Mouse (Mus musculus) C2C12 (cell line): Measurements from ENCODE around the gene Nhp2.
"Not testable (repeated sequence)": the region's sequence is repeated elsewhere in the genome, so short reads cannot be mapped to it uniquely, and the experiment has no call there.

ENCODE experiments used
- CTCF ChIP-seq: IDR thresholded peaks from one replicate; pipeline ENCODE4 v1.5.1; 2011; ENCODE audit not compliant: control insufficient read depth, insufficient read depth, insufficient read length
- FOSL1 ChIP-seq: IDR thresholded peaks from one replicate; pipeline ENCODE4 v1.8.0; 2011; ENCODE audit warnings: mild to moderate bottlenecking, low read length; ENCODE audit not compliant: poor library complexity, insufficient read depth, severe bottlenecking
- MYOG ChIP-seq: IDR thresholded peaks from one replicate; pipeline ENCODE4 v1.6.1; 2011; ENCODE audit not compliant: control insufficient read depth, insufficient read length; ENCODE audit errors: extremely low read depth
- USF1 ChIP-seq: IDR thresholded peaks from one replicate; pipeline ENCODE4 v1.6.1; 2011; ENCODE audit warnings: low read depth, mild to moderate bottlenecking, control low read depth, moderate library complexity

- TF ChIP-seq FOSL1, CTCF, USF1, MYOG: not testable (repeated sequence)
Observed at GRCm38 (mm10) chr11:51616113-51616512, 3.4 kb upstream of the Nhp2 start.
